Mouse (Mus musculus) adrenal gland, adult 8-10 months (tissue): ENCODE data around the gene Six1. TPM values are rescaled to one million over a fixed set of nuclear protein-coding genes. Genes with fewer than 3 reads are reported as not detected.

Experiments
- DNase-seq: peaks from one replicate; pipeline ENCODE4 v3.0.0; 2022
- total RNA-seq, 4 experiments: library from RNA; stranded (reverse); gene quantifications; 2 replicates each; pipeline ENCODE4 v1.2.4; 2022

Six1 gene
- total RNA-seq, 4 experiments from 2014 or later, result 0.94 to 2.3 (median 1.3) TPM

DNA sequence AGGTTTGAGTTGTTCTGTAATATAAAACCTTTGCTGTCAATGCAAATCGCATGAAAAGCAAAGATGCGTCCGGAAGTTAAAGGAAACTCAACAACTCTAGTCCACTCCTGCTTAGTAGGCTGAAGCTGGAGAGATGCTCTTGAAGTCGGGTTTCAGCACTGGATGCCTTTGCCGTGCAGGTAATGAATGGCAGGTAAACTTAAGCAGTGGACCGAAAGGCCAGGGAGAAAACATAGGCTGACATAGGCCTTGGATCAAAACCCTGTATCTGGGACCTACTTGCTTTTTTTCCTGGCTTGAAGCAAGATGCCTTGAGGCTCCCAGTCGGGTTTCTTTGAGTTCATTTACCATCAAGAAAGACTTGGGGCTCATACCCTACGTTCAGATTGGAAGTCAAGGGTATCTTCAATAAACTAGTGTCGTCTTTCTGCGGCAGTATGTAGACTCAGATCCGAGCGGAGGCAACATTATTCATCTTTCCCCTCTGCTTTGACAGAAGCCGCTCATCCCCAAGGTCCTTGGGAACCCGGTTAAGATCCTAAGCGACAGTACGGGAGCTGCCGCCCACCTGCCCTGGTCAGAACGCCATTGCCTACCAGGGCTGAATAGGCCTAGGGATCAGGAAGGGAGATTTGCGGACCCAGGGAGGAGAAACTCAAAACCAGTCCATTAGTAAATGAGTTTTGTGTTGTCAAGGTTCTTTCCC is 4.0 kb downstream of the Six1 start:
- no peak for DNase-seq

DNA sequence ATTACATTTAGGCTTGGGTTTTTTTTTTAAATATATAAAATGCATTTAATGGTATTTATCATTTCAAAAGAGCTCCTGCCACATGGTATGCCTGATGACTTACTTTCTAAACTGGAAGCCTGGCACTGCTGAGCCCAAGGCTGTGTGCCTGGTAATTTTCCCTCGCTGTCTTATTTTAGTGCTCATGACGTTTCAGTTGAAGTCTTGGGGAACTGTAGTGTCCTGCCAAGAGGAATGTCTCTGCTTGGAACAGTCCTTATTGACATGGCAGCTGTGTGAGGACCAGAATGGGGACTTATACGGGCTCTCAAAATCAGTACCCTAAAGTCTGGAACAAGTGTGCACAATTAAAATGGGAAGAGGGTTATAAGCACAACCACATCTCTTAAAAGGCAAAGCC is 5.2 kb downstream of the Six1 start:
- no peak for DNase-seq

DNA sequence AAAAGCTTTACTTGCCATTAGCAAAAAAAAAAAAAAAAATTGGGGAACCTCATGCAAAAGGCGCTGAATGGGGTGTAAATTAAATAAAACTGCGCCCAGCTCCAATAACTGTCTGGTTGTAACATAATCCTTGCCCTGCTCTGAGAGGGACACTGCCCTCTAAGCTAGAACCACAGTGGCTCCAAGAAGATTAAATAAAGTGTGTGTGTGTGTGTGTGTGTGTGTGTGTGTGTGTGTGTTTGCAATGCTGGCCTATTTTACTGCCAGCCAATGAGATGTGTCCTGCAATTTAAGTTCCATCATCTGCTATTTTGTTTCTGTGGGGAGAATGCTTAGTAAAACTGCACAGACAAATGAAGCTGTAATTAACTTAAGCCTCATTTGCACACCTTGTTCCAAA is 6.1 kb downstream of the Six1 start:
- DNase-seq, result no peak

DNA sequence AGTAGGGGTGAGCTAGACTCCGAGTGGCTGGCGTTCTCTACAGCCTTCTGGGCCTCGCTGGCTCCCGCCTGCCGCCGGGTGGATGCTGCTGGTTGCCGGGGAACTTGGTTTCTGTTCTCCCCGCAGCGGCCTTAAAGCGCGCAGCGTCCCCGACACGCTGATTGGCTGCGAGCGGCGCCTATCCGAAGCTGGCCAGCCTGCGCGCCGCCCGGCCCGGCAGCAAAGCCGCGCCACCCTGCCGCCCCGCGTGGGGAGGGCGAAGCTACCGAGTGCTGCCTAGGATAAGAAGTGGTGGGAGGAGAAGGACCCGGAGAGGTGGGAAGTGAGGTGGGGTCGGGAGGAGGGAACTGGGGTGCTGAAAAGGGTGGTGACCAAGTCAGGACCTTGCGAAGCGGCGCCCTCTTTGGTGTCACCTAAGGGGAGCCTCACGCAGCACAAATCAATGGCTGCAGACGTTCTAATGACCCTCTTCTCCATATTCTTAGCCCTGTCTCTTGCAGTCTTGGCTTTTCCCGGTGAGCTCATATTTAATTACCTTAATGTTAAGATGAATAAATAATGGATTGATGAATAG is 7.0 kb downstream of the Six1 start:
- peak; percentile 49 for DNase-seq

DNA sequence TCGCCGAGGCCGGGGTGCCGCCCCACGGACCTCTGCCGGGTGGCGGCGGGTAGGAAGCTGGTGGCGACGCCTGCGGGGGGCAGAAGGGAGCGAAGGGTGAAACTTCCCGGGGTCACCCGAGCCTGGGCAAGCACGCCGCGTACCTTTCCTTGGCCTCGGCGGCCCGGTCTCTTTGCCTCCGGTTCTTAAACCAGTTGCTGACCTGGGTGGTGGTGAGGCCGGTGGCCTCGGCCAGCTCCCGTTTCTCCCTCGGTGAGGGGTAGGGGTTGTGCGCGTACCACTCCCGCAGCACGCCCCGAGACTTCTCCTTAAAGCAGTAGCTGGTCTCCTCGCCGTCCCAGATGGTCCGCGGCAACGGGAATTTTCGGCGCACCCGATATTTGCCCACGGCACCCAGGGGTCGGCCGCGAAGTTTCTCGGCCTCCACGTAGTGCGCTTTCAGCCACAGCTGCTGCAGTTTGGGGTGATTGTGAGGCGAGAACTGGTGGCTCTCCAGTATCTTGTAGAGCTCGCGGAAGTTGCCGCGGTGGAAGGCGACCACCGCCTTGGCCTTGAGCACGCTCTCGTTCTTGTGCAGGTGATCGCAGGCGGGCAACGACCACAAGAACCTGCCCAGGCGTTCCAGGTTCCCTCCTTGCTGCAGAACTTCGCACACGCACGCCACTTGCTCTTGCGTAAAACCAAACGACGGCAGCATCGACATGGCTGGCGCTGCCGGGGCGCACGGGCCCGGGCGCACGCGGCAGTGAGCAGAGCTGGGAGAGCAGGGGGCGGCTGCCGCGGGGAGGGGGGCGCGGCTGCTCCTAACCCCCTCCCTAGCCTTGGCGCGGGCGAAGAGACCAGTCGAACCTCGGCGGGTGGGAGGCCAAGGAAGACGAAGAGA is 7.7 kb downstream of the Six1 start:
- no peak for DNase-seq

DNA sequence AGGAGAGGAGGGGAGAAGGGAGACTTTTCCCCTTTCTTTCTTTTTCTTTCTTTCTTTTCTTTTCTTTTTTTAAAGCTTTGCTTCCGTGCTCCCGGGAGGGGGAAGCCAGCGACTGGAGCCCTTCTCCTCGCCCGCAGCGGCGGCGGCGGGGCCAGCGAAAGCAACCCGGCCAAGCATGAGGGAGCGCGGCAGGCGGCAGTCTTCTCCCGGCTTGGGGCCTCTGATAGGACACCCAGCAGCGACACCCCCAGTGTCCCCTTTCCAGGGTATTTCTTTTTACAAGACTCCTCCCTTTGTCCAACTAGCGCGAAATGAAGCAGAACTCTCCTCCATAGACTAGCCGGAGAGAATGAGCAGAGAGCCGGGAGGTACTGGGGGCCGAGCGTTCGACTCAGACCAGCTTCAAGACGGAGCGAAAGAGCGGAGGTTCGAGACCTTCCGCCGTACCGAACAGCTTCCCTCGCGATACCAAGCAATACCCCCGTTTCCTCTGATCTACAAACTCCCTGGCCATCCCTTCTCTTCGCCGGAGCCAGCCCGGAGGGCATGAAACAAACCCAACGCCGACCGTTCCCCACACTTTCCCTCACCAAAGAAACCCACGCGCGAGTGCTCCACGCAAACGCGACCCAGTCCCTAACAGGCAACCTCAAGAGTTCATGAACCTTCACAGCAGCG is 8.5 kb downstream of the Six1 start:
- DNase-seq, result no peak

GRCm38 (mm10) chr12:73044221-73045045 is 9.3 kb downstream of the Six1 start:
- no peak for DNase-seq

GRCm38 (mm10) chr12:73043396-73044167 is 10.1 kb downstream of the Six1 start:
- DNase-seq, result no peak

GRCm38 (mm10) chr12:73042903-73043302 is 10.8 kb downstream of the Six1 start:
- no peak for DNase-seq

DNA sequence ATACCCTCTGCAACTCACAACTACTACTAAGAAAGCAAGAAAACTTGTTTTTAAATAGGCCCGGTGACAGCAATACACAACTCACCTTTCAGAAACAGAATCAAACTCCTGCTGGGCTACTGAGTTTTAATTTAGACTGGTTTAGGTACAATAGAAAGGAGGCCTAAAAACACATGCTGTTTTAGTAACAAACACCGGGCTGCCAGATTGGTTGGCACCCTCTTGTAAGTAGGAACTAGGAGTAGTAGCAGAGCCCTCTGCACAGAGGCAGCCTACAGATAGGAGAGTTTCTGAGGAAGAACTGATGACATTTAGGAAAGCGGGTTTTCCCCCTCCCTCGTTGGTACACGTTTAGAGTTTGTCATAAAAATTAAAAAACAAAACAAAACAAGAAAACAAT is 11.3 kb downstream of the Six1 start:
- no peak for DNase-seq

DNA sequence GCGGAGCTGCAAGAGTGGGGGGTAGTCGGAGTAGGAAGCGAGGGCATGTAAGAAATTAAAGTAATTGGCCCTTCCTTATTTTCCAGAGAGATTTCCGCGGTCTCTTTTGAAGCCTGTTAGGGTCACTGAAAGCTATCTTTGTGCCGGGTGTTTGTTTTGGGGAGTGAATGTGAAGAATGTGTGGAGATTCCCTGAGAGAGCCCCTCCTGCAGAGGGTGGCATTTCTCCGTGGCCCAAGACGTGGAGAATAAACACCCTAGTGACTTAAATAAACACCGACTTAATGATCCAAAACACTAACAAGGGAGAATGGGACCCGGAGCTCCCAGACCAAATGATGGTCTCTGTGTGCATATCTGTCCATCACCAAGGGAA is 12.4 kb downstream of the Six1 start:
- DNase-seq, result no peak

DNA sequence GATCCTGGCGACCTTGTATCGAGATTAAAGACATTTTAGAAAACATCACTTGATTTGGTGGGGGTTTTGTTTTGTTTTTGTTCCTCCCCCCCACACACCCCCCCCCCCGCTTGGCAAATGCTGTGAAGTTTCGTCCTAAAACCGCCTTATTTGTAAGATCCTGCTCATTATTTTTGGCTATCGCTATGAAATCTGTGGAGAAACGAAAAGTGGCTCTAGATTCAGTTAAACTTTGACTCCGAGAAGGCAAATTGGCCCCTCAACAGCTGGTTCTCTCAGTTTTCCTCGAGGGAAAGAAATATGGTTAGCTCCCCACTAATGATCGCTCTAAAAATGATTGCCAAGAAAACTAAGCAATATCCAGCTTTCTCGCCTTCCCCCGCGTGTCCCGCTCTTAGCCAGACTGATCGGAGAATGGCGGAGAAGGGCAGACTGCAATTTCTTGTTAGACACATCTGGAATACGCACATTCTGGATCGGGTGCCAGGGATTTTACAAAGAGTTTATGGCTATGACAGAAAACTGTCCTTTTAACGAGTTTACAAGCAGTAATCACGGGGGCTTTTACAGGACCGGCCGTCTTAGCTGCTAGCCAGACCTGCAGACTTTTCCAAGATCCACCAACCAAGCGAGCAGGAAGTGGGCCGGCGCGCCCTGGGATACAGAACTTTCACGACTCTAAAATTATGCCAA is 13.0 kb downstream of the Six1 start:
- DNase-seq, result no peak

GRCm38 (mm10) chr12:73039939-73040562 is 13.6 kb downstream of the Six1 start:
- no peak for DNase-seq

DNA sequence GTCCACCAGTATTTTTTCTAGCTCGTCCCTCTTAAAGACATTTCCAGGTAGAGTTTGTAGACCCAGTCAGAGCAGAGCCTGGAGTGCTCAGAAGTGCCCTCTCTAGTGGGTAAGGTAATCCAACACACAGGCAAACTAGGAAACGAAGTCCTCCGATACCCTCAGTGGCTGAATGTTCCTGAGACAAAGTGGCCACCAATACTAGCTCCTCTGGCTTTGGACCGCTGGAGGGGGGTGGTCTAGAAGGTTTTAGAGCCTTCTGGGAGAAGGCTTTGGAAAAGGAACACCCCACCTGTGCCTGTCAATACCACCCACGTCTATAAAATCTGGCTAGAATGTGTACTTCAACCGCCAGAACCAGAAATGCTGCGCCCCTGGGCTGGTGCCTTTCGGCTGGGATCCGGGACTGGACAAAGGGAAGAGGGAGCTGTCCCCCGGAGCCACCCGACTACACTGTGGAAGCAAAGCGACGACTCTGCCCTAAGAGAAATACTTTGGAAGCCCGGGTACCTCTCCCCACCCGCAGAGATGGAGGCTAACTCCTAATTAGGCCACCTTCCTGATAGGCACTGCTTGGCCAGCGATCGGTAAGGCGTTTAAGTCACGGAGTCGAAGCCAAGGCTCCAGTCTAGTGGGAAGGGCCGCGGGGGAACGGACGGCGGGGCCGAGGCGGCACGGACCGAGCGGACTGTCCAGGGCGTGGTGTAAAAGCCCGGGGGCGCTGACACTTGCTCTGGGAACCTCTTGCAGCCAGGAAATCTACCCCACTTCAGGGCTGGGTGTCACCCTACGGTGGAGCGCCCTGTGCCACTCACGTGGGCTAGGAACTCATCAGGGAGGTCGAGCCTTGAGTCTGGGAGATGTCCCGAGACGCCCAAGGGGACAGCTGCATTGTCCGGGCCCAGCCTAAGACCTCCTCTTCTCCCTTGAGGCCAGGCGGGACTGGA is 14.4 kb downstream of the Six1 start:
- DNase-seq, result no peak

DNA sequence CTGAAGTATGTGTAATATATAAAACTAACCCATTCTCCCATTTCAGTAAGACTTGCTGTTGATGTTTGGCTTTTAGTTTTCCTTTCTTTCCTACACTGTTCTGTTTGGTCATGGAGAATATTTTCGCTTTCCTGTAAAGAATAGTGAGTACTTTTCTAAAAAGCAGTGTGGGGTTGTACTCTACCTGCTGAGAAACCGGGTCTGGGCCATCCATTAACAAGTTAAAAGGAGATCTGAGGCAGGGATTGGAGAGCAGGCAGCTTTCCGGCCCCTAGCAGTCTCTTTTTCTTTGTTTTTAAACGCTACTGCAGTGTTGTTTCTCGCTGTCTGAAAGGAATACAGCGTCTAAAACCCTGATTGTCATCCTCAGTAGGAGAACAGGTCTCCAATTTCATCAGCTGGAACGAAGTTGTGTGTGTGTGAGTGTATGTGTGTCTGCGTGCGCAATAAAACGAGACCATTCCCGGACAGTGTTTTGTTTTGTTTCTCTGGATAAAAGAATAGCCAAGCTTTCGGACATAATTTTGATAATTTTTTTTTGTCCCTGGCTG is 15.2 kb downstream of the Six1 start:
- DNase-seq, result no peak

GRCm38 (mm10) chr12:73037385-73038160 is 16.1 kb downstream of the Six1 start:
- DNase-seq, result no peak
